ENCODE assay signal across 35 mouse cellular contexts in genomic region chr4:37566226-37566625, GRCm38 (mm10).
"Had no signal": no experiment of that assay in that cellular context is flagged by ENCODE, and none has a peak within 500 bp of the region (broad histone marks: within the 10 kb centered on the region; RNA-seq: fewer than 3 reads in every experiment).

No protein-coding gene starts in this region.

- DNase-seq: heart, postnatal 10 days; heart, postnatal 14 days; heart, postnatal 36 days; heart, postnatal 4 days; kidney, adult 11 months; kidney, adult 18-20 months; kidney, adult 2 months; kidney, adult 8-10 months; kidney, adult 9 months; kidney, postnatal 10 days; kidney, postnatal 14 days; kidney, postnatal 25 days; kidney, postnatal 36 days; kidney, postnatal 4 days; layer of hippocampus, adult 9-11 months; layer of hippocampus, postnatal 36 days had no signal

- H3K36me3 ChIP-seq: heart, embryonic 10.5 days; heart, embryonic 12.5 days; heart, embryonic 13.5 days; heart, embryonic 15.5 days; hindbrain, embryonic 10.5 days; hindbrain, embryonic 12.5 days; hindbrain, embryonic 13.5 days; hindbrain, embryonic 15.5 days; intestine, embryonic 15.5 days; kidney, embryonic 15.5 days had no signal

- H3K9me3 ChIP-seq: heart, embryonic 10.5 days; heart, embryonic 12.5 days; heart, embryonic 13.5 days; heart, embryonic 15.5 days; hindbrain, embryonic 10.5 days; hindbrain, embryonic 12.5 days; hindbrain, embryonic 13.5 days; hindbrain, embryonic 15.5 days; intestine, embryonic 15.5 days; kidney, embryonic 15.5 days had no signal

- H3K4me3 ChIP-seq: heart, embryonic 10.5 days; heart, embryonic 12.5 days; heart, embryonic 13.5 days; heart, embryonic 15.5 days; hindbrain, embryonic 10.5 days; hindbrain, embryonic 12.5 days; hindbrain, embryonic 13.5 days; hindbrain, embryonic 15.5 days; intestine, embryonic 15.5 days; kidney, embryonic 15.5 days; layer of hippocampus, adult 2 months had no signal

- ATAC-seq: hindbrain, embryonic 16.5 days; hindbrain, postnatal 0 days; inflammation-experienced regulatory T-cells, adult 6 months; intestine, embryonic 15.5 days; intestine, embryonic 16.5 days; intestine, postnatal 0 days had no signal

- H3K4me1 ChIP-seq: heart, embryonic 10.5 days; heart, embryonic 12.5 days; heart, embryonic 13.5 days; heart, embryonic 15.5 days; hindbrain, embryonic 10.5 days; hindbrain, embryonic 12.5 days; hindbrain, embryonic 13.5 days; hindbrain, embryonic 15.5 days; intestine, embryonic 15.5 days; kidney, embryonic 15.5 days had no signal

- H3K27me3 ChIP-seq: heart, embryonic 12.5 days; heart, embryonic 13.5 days; heart, embryonic 15.5 days; hindbrain, embryonic 12.5 days; hindbrain, embryonic 13.5 days; hindbrain, embryonic 15.5 days; intestine, embryonic 15.5 days; kidney, embryonic 15.5 days had no signal

- H3K27ac ChIP-seq: heart, embryonic 10.5 days; heart, embryonic 13.5 days; heart, embryonic 15.5 days; hindbrain, embryonic 10.5 days; hindbrain, embryonic 12.5 days; hindbrain, embryonic 13.5 days; hindbrain, embryonic 14.5 days; hindbrain, embryonic 15.5 days; hindbrain, postnatal 0 days; intestine, embryonic 15.5 days; kidney, embryonic 15.5 days; kidney, postnatal 0 days; layer of hippocampus, adult 2 months had no signal

- H3K4me2 ChIP-seq: heart, embryonic 11.5 days; heart, embryonic 12.5 days; heart, embryonic 13.5 days; heart, embryonic 15.5 days; hindbrain, embryonic 12.5 days; hindbrain, embryonic 13.5 days; hindbrain, embryonic 14.5 days; hindbrain, embryonic 15.5 days; intestine, embryonic 15.5 days; kidney, embryonic 15.5 days had no signal

- H3K9ac ChIP-seq: heart, embryonic 12.5 days; heart, embryonic 13.5 days; heart, embryonic 15.5 days; hindbrain, embryonic 12.5 days; hindbrain, embryonic 13.5 days; hindbrain, embryonic 14.5 days; hindbrain, embryonic 15.5 days; intestine, embryonic 15.5 days; kidney, embryonic 15.5 days had no signal
